Mouse (Mus musculus): ENCODE measurements around the gene Ing1. TPM values are rescaled to one million over a fixed set of nuclear protein-coding genes. Genes with fewer than 3 reads are reported as not detected.

The Ing1 gene
- total RNA-seq (2021) = 10 to 100 TPM; 28.6 to 36.7 TPM
- long read RNA-seq, experiment 1, transcript Ing1-201 (2 exons, 2,814 nt) = major isoform, 18 of 38 reads
- long read RNA-seq, experiment 1, transcript Ing1-202 (2 exons, 1,971 nt) = minor isoform, 16 of 38 reads
- long read RNA-seq, experiment 1, partial matches to known transcripts = 0 of 38 reads
- long read RNA-seq, experiment 1, other reads (novel, unspliced or antisense) = 2 of 38 reads
- long read RNA-seq, experiment 2, transcript Ing1-202 (2 exons, 1,971 nt) = minor isoform, 21 of 56 reads
- long read RNA-seq, experiment 2, transcript Ing1-201 (2 exons, 2,814 nt) = major isoform, 25 of 56 reads
- long read RNA-seq, experiment 2, partial matches to known transcripts = 0 of 56 reads
- long read RNA-seq, experiment 2, other reads (novel, unspliced or antisense) = 6 of 56 reads

DNA sequence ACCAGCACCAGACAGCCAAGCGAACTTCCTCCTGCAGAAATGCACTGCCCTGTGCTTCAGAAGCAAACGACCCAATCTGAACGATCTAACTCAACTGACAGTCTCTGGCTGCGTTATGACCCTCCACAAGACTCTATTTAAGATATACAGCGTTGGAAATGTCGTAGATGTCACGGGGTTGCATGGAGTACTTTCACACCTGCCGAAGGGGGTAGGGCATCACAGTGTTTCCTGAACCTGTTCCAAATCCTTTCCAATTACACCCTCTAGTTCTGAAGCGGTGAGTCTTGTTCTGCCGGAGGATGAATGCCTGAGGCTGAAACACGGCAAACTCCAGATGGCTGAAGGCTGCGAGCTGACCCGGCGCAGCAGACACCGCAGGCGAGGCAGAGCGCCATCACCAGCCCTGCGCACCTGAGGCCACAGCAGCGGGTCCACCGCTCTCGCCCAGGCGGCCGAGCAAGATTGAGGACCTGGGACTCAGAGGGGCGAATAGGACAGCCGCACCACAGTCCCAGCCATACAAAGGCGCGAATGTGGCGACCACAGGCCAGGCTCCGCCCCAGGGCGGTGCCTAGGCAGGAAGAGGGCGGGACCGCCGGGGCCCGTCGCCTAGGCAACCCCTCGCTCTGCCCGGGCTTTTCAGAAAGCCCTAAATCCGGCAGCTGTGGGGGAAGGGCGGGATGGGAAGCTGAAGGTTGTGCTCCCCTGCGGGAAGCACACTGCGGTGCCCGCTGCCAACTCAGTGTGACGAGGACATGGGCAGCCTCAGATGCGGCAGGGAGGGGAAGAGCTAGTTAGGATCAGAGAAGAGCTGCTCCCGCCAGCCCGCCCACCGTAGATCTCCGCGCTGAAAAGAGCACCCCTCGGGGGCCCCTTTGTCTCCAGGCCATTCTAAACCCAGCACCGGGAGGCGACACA lies at the start of gene Ing1:
Gene Ing1, plus strand, starts transcription at position 773 of the 921 bp plus-strand sequence.
- DNase-seq (ENCODE audit: low spot score in 2 of 2) = peak; percentile 95 to 96

DNA sequence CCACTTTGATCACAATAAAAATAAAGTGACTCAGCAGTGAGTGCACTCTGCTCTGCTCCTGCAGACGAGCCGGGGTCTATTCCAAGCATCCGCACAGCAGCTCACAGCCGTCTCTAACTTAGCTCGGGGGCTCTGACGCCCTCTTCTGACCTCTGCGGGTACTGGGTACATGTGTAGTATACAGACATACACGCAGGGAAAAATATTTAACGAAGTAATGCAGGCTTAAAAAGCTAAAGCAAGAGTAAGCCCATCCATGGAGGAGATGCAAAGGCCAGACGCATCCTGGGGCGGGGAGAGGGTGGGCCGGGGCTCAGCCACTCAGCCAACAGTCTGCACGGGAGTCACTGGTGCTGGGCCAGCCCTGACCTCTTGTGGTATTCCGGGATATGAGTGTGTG lies 49.3 kb upstream of the Ing1 start:
- no peak for DNase-seq (ENCODE audit: low spot score in 2 of 2)

DNA sequence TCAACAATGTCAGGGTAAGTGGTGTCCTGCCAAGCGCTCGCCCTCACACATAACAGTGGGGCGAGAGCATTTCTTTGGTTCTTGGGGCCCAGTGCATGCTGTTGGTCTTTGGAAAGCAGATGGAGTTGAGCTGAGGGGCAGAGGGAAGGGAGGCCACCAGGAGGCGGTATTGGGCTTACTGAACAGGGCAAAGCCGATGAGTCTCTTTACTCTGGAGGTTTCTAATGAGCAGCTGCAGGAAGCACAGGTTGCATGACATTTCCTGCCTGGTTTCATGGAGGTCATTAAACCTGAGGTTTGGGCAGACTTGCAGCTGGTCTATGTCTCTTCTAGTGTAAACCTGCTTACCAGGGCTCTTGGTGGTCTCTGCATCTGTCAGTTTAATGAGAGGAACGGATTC lies 48.6 kb upstream of the Ing1 start:
- DNase-seq (ENCODE audit: low spot score in 2 of 2) = peak in 1 of 2 experiments; percentile 42

DNA sequence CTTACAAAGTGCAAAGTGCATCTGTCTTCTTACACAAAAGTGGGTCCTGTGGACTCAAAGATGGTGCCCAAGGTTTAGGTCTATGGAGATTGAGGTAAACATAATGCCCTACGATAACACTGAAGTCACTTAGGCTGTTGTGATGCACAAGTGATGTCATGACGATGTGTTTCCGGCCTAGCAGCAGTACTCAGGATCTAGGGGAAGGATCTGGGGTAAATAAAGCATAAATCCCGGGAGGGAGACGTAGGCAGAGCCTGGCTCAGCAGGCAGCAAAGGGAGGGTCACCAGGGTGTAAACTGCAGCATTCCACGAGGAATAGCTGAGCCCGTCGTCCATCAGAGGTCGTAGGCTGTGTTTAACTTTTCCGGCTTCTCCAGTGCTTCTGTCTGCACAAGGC lies 46.5 kb upstream of the Ing1 start:
- DNase-seq (ENCODE audit: low spot score in 2 of 2) = no peak

DNA sequence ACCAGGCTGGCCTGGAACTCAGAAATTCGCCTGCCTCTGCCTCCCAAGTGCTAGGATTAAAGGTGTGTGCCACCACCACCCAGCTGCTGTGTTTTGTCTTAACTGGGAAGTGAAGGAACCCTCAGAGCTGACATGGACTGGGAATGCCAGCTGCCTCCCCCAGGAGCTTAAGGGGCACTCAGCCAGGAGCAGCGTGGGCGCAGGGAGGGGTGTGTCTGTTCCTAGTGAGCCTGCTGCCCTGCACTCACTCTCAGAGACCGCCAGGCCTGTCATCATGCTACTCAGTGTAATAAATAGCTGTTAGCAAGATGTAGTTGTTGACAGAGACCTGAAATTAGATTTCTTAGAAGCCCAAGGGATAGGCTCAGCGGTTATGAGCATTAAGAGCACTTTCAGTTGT lies 44.4 kb upstream of the Ing1 start:
- no peak for DNase-seq (ENCODE audit: low spot score in 2 of 2)

DNA sequence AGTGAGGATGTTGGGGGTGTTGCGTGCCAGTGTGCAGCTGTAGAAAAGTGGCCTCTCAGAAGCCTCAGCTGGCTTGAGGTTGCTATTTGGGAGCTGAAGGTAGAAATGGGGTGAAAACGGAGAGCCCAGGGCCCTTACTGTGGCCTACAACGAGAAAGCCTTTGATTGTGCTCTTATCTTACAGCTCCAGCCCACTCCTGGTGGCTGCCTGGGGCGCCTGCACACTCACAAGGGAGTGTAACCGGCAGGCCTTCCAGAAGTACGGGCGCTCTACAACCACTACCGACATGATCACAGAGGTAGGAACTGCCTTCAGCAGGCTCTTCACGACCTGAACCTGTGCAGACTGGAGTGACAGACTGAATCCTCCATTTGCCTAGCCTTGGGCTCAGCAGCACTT lies 42.7 kb upstream of the Ing1 start:
- no peak for DNase-seq (ENCODE audit: low spot score in 2 of 2)

DNA sequence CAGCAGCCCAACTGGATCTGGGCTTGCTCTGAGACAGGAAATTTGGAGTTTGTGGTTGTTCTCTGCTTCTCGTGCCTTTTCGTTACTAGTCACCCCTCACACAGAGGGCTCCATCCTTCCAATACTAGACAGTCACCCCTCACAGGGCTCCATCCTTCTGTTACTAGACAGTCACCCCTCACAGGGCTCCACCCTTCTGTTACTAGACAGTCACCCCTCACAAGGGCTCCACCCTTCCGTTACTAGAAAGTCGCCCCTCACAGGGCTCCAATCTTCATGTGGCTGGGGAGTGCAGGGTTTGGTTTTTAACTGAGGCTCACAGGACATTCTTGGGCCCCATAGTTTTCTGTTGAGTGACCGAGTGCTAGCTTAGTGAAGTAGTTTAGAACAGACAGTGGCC lies 42.1 kb upstream of the Ing1 start:
- no peak for DNase-seq (ENCODE audit: low spot score in 2 of 2)

DNA sequence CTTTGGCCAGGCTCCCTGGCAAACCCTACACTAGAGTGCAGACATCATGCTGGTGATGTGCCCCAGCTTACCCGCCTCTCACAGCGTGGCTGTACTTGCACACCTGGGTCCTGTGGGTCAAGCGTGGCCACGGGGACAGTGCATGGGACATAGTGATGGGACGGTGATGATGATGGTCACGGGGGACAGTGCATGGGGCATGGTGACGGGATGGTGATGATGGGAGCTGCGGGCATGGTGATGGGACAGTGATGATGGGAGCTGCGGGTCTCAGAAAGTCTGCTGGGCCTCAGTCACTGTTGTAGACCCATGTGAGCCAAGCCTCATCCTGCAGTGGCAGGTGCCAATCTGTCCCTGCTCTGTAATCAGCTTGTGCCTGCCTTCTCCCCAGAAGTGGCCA lies 39.1 kb upstream of the Ing1 start:
- no peak for DNase-seq (ENCODE audit: low spot score in 2 of 2)

DNA sequence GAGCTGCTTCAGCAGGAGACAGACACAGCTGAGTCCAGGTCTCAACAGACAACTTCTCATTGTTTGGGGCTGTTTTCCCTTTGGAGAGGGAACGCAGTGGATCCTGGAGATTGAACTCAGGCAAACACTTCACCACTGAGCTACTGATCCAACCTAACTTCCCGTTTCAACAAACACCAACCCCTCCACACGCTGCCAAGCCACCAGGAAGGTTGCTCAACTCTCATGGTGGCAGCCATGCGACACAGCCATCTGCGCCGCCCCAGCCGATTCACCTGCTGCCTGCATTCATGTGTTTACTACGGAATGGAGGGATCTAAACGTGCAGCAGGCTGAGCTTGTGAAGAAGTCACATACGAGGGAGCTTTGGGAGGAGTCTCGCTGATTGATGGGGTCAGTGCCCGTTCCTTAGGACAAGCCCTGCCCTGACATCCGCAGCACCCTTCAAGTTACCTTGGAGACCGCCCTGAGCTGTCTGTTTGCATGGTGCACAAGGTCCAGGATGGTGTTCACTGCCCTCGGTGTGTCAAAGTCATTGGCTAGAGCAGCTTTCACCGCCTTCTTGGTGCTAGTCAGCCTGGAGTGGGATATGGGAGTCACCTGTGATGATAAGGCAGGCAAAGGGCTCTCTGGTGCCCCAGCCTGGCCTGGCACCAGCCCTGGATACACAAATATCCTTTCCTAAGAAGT lies 37.9 kb upstream of the Ing1 start:
- peak in 1 of 2 experiments; percentile 40 for DNase-seq (ENCODE audit: low spot score in 2 of 2)

DNA sequence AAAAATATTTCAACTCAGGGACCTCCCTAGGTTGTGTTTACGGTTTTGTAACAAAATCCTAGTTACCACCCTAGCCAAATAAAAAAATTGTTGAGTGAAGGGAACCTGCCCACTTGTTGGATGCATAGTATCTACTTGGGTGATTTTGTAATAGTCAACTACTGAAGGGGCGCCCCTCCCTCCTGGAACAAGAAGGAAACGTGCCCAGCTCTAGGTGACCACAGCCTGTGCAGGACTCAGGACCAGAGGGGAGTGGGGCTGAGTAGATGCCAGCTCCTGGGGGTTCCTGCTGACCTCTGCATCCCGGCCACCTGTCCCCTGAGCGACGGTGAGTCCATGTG lies 37.3 kb upstream of the Ing1 start:
- no peak for DNase-seq (ENCODE audit: low spot score in 2 of 2)

DNA sequence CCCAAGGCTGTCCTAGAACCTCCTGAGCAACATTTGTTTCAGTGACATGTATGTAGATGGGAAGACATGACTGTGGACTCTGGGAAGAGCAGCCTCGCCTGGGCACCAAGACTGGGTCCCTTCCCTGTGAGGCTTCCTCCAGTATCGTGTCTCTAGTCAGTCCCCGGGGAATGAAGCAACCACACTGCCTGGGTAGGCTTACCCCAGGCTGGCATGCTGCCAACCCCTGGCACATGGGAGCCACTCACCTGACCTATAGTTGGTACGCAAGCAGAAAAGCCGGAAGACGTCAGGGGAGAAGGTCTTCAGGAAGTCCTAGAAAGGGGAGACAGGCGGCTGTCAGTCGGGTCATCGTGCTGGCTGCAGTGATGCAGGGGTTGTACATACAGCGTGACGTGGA lies 36.7 kb upstream of the Ing1 start:
- DNase-seq (ENCODE audit: low spot score in 2 of 2) = no peak

DNA sequence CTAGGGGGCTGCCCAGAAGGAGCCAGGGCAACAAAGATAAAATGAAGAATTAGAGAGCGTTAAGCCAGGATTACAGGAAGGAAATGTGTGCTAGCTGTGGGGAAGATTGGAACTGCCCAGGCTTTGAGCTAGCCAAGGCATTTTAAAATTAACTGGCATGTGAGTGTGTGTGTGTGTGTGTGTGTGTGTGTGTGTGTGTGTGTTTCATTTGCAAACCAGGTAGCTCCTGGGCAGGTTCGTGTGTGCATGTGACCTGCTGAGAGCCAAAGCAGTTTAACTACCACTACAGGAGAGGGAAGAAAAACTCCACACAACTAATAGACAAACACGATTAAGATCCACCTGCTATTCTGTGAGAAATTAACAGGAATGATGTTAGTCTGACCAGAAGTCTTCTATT lies 32.0 kb upstream of the Ing1 start:
- no peak for DNase-seq (ENCODE audit: low spot score in 2 of 2)

DNA sequence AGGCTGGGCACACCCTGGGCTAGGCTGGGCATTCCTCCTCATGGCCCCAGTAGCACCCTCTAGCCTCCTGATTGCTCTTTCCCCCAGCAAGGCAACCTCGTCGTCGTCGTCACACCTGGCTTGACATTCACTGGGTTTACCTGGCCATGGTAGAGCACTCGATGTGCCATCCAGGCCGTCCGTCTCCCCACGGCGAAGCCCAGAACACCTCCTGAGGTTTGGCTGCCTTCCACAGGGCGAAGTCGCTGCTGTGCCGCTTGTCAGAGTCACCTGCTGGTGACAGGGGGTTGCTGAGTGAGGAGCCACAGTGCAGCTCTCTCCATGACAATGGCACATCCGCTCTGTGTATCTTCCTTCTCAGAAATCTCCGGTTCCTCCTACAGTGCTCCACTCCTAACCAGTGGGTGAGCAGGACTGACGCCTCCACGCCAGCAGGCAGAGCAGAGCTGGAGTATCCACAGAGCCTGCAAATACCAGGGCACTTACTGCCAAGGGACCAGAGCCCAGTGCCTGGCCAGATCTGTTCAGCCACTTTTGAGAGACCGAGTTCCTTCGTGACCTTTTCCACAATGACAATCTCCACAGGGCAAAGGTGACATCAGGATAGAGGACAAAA lies 25.1 kb upstream of the Ing1 start:
- DNase-seq (ENCODE audit: low spot score in 2 of 2) = no peak

DNA sequence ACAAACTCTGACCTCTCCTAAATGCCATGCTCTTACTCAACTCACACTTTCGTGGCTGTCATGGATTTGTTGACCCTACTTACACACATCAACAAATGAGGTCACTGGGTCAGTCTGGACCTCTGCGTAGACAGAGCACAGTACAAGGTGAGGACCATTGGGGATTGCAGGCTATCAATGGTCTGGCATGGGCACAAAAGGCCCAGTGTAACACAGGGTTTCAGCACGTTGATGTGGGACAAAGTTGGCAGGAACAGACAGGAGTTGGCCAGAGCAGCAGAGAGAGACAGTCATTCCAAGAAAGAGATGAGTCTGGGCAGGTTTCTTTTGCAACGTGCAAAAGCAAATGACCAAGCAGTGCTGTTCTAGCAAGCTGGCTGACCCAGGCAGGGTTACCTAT lies 24.5 kb upstream of the Ing1 start:
- no peak for DNase-seq (ENCODE audit: low spot score in 2 of 2)

DNA sequence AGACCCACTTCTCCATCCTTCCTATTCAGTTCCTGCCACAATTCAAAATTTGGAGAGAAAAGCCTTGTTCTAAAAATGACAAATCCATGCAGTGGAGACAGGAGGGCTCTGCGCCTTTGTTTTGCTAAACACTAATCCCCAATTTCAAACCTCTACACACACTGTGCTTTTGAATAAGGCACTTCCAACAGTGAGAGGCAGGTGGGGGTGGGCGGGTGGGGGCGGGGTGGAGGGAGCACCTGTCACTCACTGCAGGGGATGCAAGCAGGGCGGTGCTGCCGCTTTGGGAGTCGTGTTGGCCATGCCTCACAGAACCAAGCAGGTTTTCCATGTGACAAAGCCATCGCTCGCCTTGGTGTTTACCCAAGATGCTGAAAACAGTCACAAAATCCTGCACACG lies 20.9 kb upstream of the Ing1 start:
- DNase-seq (ENCODE audit: low spot score in 2 of 2) = no peak

DNA sequence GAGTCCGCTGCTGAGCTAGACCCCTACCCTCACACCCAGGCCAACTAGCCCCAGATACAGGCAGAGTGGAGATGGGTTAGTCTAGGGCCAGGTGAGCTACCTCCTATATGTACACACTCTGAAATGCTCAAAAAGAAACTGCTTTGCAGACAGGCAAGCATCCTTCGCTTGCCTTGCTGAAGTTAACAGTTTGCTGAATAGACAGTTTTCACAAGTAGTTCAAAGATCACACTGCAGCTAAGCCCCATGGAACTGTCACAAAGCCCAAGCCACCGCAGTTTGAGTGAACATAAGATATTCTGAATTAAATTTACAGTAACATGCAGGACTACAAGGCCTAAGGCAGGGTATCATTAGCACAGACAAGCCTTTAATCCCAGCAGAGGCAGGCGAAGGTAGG lies 16.3 kb upstream of the Ing1 start:
- DNase-seq (ENCODE audit: low spot score in 2 of 2) = no peak

DNA sequence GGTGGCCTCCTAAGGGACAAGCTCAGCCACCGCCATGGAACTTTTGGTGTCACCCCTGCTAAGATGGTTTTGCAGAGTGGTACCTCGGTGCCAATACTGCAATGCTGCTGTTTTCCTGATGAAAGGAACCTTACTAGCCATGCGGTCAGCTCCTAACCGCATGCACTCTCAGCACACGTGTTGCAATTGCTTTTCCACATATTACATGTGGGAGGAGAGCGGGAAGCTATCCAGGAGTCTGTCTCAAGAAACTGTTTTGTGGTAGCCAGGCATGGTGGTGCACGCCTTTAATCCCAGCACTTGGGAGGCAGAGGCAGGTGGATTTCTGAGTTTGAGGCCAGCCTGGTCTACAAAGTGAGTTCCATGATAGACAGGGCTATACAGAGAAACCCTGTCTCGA lies 15.2 kb upstream of the Ing1 start:
- no peak for DNase-seq (ENCODE audit: low spot score in 2 of 2)

DNA sequence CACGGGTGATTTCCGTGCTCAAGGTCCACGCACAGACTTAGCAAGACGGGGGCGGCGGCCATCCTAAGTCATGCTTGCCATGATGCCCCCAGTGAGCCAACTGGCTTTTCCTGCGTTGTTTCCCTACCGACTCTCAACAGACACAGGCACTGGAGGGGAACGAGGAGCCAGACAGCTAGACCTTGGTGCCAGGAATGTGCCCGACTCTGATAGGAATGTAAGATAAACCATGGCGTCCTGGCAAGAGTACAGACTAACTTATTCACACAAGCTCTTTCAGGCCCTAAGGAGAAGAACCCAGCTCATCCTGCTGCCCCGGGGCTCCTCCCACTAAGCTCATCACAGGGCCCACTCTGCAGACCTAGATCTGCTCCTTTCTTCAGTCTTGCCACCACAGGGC lies 13.3 kb upstream of the Ing1 start:
- DNase-seq (ENCODE audit: low spot score in 2 of 2) = no peak

DNA sequence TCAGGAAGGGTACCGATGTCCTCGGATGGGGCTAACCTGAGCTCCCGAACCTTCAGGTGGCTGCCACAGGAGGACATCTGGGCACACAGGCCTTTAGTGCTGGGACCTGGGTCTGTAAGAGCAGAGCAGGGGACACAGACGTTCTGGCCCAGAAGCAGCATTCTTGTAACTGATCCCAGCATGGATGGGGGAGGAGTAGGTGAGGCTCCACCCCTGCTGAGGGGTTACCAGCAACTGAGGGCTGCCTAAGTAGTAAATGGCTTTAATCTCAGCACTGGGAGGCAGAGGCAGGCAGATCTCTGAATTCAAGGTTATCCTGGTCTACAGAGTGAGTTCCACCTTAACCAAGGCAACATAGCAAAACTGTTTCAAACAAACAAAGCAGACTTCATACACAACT lies 12.5 kb upstream of the Ing1 start:
- no peak for DNase-seq (ENCODE audit: low spot score in 2 of 2)

DNA sequence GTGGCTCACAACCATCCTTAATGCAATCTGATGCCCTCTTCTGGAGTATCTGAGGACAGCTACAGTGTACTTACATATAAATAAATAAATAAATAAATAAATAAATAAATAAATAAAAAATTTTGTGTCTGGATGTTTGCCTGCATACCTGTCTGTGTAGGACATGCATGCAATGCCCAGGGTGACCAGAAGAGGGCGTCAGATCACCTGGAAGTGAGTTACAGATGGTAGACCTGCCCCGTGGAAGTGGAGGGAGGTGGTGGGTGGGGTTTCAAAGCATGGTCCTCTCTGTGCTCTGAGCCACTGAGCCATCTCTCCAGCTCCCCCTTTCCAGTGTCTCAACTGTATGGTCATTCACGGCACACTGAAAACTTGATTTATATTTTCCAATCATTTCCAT lies 11.0 kb upstream of the Ing1 start:
- peak in 1 of 2 experiments; percentile 29 for DNase-seq (ENCODE audit: low spot score in 2 of 2)

DNA sequence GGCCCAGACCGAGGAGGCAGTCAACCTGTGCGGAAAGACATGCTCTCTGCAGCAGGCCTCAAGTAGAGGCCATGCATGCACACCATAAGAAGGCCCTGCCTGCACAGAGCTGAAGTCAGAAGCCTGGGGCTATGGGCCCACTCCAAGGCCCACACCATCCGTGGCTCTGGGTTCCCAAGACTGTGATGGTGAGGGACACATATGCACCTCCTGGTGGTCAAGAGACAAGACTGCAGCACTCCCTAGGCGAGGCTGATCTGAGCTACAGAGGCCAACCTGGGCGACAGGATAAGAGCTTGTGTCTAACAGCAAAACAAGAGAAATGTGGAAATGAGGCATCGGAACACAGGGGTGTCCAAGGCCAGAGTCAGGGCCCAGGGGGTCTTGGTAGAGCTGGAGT lies 8.3 kb upstream of the Ing1 start:
- no peak for DNase-seq (ENCODE audit: low spot score in 2 of 2)
